Mouse (Mus musculus) heart, adult 9 months (tissue): Measurements from ENCODE around the gene Vmn1r36.
"Not testable (repeated sequence)": the region's sequence is repeated elsewhere in the genome, so short reads cannot be mapped to it uniquely, and the experiment has no call there.

Experiments
- DNase-seq, 2 experiments: peaks; one replicate each; pipeline ENCODE4 v3.0.0; 2022; ENCODE audit warnings: low spot score in 2 of 2

Vmn1r36 gene

DNA sequence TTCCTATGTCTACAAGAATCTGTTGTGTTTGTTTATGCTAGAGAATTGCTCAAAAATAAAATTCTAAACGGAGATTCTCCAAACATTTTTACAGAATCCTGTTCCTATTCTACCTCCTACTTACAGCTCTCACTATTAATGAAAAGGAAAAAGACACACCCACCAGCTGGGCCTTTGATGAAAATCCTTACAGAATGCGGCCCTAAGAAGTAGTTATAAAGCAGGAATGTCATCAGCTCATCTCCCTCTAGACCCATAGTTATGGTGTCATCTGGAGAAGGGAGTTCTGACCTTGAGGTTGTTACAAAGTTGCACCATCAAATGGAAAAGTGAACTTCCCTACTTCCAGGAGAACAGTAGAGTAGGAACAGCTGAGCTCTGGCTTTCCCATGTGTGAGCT is at the start of gene Vmn1r36:
TSS of gene Vmn1r36 (minus strand) at position 101 of the 400 bp plus-strand sequence.
- DNase-seq = not testable (repeated sequence)

- not testable (repeated sequence) for DNase-seq
Observed at GRCm38 (mm10) chr6:66729082-66729481, 10.1 kb upstream of the Vmn1r36 start, which contains the start of gene Vmn1r37. Vmn1r37 (plus strand) TSS chr6:66729382.

DNA sequence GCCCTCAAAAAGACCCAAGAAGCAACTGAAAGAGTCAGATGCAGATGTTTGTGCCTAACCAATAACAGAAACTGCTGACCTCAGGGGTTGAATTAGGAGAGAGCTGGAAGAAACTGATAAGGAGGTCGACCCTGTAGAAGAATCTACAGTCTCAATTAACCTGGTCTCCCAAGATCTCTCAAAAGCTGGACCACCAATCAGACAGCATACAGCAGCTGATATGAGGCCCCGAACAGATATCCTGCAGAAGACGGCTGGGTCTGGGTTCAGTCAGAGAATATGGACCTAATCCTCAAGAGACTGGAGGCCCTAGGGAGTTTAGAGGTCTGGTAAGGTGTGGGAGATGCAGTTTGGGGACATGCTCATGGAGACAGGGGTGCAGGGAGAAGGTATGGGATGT is 5.1 kb downstream of the Vmn1r36 start:
- no peak for DNase-seq

- no peak for DNase-seq
Observed at GRCm38 (mm10) chr6:66708901-66709300, 10.1 kb downstream of the Vmn1r36 start.

DNA sequence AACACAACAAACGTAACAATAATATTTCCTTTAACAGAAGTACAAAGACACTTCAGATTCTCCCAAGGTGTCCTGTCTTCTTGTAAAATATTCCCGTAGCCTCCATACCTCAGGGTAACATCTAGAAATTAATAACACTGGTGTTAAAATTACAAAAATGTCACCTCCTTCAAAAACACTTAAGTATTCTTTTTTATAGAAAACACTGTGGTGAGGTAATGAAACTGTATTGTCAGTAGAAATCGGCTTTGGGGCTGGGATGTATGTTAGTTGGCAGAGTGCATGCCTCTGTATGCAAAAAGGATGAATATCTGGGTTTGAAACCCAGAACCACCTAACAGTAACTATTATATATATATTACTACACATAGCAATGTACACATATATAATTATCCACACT is 33.2 kb downstream of the Vmn1r36 start, which contains the start of gene Vmn1r35:
TSS of gene Vmn1r35 (minus strand) at position 101 of the 400 bp plus-strand sequence.
- DNase-seq = no peak
